Mouse (Mus musculus) embryonic fibroblast, embryonic 13.5 days (primary cell): ENCODE results near the gene Magi2. TPM values are rescaled to one million over a fixed set of nuclear protein-coding genes. Genes with fewer than 3 reads are reported as not detected.

Source experiments
- H3K27ac ChIP-seq: 2 replicates; pipeline ENCODE4 v1.5.1; 2012; ENCODE audit warnings: low read length, control low read depth, inconsistent platforms; ENCODE audit not compliant: insufficient read depth
- H3K4me1 ChIP-seq: 2 replicates; pipeline ENCODE4 v1.6.1; 2011; ENCODE audit warnings: low read length; ENCODE audit not compliant: control insufficient read depth, insufficient read depth
- H3K4me3 ChIP-seq: 2 replicates; pipeline ENCODE4 v1.5.1; 2011; ENCODE audit warnings: mild to moderate bottlenecking, control low read depth, low read length; ENCODE audit not compliant: insufficient read depth
- CTCF ChIP-seq: IDR thresholded peaks from 2 replicates; pipeline ENCODE4 v1.5.1; 2011; ENCODE audit warnings: mild to moderate bottlenecking, control low read depth, low read length, moderate library complexity, borderline replicate concordance; ENCODE audit not compliant: insufficient read depth
- POLR2A ChIP-seq: IDR thresholded peaks from 2 replicates; pipeline ENCODE4 v1.6.1; 2011; ENCODE audit warnings: low read depth, mild to moderate bottlenecking, control low read depth, low read length, moderate library complexity
- polyA plus RNA-seq: library from polyadenylated mRNA; stranded (reverse); fragments of >200 nt; gene quantifications from 2 replicates; pipeline ENCODE4 v1.2.4, GENCODE M21; 2011; ENCODE audit warnings: low read depth; ENCODE audit not compliant: missing spikeins, insufficient read length

Magi2 gene
- polyA plus RNA-seq, 1 experiment = 4.6 TPM

DNA sequence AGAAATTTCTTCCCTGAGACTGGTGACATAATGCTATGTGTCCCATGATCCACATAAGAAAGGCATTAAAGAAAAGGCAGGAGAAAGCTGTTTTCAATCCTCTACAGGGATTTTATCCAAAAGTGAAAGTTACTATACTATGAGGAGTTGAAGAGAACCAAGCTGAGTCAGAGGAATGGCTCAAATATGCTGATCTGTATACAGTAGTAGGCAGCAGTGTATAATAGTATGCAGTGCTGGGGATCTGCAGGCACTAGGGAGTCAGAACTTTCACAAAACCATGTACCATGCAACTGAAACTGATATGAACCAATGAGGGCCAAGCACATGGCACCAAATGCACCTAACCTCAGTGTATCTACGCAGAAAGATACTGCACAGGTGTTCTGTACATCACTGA is 855.5 kb downstream of the Magi2 start:
- Histone ChIP-seq H3K4me1 (no peaks in the 10 kb centered on the region), H3K27ac (no peak overlapping the region), H3K4me3 (no peak overlapping the region)
- TF ChIP-seq POLR2A (no peak), CTCF (no peak)

DNA sequence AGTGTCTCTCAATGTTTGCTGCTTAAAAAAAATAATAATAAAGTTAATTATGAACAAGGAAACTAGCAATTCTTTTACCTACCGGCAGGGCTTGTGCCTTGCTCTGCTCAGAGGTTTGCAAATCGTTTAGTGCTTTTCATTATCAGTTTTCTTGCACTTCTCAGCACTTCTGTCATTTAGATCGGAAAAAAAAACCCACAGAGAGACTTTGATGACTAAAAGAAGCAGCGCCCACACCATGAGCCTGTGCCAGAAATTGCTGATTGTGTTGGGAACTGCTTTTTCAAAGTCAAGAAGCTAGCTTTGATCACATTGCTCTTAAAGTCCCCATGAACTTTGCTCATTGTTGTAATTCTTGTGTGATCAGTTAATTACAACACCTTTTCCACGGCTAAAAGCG is 860.2 kb downstream of the Magi2 start:
- Histone ChIP-seq H3K27ac (no peak overlapping the region), H3K4me3 (no peak overlapping the region), H3K4me1 (no peaks in the 10 kb centered on the region)
- TF ChIP-seq CTCF (no peak), POLR2A (no peak)

DNA sequence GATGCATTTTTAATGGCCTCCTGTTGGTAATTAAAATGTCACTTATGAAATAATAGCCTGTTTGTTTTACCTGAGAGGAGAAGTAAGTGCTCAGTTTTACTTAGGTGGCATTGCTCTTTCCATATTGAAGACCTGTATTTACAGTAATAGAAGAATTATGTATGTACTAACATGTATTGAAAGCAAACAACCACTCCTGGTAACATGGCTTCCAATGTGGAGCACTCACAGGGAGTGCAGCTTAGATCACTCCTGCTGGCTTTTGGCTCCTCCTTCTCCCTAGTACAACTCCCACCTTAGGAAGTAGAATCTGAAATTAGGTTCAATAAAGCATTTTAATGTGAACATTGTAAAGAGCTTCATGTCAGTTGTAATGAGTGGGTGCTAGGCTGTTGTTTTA is 877.0 kb downstream of the Magi2 start:
- TF ChIP-seq CTCF (no peak), POLR2A (no peak)
- Histone ChIP-seq H3K27ac (no peak overlapping the region), H3K4me1 (no peaks in the 10 kb centered on the region), H3K4me3 (no peak overlapping the region)

DNA sequence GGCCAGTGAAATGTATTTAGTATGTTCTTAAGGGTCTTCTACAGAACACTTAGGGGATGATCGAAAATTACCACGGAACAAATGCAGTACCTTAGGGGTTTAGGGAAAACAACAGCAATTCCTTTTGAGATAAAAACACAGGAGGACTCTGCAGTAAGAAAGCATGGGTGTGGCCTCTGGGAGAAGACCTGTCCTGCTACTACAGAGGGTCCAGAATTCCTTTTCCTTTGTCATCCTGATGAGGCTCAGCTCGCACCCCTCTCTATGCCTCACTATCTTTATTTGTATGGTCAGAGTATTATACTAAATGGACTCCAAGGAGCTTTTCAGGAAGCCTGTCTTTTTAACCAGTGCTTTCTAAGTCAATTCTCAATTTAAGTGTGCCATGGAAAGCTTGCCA is 877.7 kb downstream of the Magi2 start:
- no peaks in the 10 kb centered on the region for H3K4me1 ChIP-seq
- H3K27ac ChIP-seq = no peak overlapping the region
- TF ChIP-seq CTCF (no peak), POLR2A (no peak)
- no peak overlapping the region for H3K4me3 ChIP-seq

DNA sequence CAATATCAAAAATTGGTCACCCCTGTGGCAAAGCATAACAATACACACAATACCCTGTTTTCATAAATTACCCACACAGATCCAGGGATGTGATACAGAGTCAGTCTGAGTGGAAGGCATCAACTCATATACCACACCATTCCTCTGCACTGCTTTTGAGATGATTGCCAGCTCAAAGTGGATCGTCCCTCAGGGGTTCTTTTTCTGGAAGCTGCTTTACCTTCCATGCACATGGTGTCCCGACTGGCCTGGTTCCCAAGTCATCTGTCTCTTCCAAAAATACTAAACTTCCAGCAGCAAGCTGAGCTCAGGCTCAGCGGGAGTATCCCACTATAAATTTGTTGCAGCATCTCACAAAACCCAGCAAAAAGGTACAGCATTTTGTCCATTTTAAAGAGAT is 882.7 kb downstream of the Magi2 start:
- no peaks in the 10 kb centered on the region for H3K4me1 ChIP-seq
- H3K27ac ChIP-seq = no peak overlapping the region
- TF ChIP-seq CTCF = no peak
- TF ChIP-seq POLR2A = no peak
- H3K4me3 ChIP-seq = no peak overlapping the region

DNA sequence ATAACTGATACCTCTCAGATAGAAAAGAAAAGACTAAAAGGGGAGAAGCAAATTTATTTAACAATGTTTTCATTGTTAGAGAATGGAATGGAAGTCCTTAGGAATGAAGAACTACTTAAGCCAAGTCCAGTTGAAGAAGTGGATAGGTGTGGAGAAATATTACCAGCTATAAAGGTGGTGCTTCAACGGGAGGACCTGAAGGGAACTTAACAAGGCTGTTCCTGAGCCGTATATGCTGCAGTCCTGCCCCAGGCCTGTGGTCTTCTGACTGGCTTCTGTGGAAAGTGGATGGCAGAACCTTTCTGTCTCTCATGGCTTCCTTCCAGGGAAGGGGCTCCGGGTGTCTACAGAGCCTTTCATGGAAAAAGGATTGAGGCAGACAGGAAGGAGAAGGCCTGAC is 890.3 kb downstream of the Magi2 start:
- TF ChIP-seq CTCF = no peak
- TF ChIP-seq POLR2A = no peak
- no peak overlapping the region for H3K27ac ChIP-seq
- no peak overlapping the region for H3K4me3 ChIP-seq
- no peaks in the 10 kb centered on the region for H3K4me1 ChIP-seq

DNA sequence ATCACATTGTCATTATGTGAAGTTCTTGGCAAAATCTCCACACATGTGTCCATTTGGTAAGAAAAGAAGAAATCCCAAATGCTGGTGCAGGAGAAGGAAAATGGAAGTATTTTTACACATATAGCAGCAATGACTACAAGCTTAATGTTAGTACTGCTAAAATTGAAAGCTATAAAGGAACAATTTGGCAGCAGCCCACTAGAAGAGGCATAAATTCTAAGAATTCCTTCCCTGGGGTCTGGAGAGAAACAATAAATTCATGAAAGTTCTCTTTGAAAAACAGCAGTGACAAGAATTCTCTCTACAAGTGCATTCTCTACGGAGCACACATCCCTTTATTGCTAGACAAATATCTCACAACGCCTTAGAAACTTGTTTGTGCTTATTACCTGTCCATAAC is 913.4 kb downstream of the Magi2 start:
- Histone ChIP-seq H3K4me1 (no peaks in the 10 kb centered on the region; the same call in 1 of the 2 replicates), H3K27ac (no peak overlapping the region), H3K4me3 (no peak overlapping the region)
- TF ChIP-seq POLR2A (no peak), CTCF (no peak)

DNA sequence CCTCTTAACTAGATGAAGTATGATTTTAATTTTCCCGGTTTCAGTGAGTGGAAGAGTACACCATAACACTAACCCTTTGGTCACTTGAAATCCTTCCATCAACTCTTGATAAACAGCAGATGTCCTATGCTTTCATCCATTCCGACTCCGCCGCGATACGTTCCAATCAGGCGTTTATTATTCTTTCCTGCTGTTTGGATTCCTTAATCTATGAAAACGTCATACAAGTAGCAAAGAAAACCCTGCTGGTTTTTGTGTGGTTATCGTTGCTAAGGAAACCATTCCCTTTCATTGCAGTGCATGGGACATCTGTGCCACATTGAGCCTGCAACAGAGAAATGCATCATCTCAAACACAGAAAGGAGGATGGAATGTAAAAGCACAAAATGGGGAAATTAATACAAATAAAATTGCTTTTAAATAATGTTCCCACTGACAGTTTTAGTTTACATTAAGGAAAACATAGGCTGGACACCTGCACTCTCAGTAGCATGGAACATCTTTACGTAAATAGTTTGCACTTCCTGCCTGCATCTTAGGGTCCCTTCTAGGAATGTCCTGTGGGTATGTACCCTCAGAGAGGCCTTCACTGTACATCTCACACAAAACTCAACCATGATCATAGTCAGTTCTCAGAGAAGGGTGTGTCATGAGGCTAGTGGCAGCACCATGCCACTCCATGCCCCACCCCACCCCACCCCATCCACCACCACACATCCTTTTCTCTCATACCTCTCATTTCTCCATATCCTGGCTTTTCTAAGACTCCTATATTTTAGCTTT is 914.0 kb downstream of the Magi2 start:
- no peak overlapping the region for H3K4me3 ChIP-seq
- no peak overlapping the region for H3K27ac ChIP-seq
- no peaks in the 10 kb centered on the region; the same call in 1 of the 2 replicates for H3K4me1 ChIP-seq
- no peak for TF ChIP-seq POLR2A
- no peak for TF ChIP-seq CTCF

DNA sequence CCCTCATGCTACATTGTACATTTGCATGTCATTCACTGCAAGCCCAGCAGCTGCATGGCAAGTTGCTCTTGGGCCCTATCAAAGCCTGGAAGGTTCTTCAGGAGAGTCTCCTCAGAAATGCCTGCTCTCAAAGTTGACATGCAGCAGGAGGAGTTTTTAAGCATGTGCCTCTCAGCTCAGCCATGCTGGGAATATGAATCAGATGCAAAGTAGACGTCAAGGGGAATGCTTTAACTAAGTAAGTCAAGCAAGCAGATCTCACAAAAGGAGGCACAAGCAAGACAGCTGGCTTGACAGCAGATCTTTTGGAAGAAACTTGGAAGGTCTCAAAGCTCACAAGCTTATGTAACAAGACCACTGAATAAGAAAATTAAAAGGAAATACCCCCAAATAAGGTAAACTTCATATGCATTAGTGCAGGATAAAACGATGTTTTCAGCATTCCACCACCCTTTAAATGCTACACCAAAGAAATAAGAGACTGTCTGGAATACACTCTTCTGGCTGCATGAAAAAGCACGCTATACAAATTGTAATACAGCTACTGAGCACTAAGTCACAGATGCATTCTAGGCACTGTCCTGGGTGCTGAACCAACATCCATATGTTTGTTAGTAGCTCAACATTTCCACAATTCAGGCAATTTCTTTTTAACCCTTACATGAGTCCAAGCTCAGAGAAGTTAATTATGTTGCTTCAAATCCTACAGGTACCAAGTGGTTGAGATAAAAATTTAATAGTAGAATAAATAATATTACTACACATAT is 926.7 kb downstream of the Magi2 start:
- Histone ChIP-seq H3K4me3 (no peak overlapping the region), H3K27ac (no peak overlapping the region), H3K4me1 (no peaks in the 10 kb centered on the region)
- no peak for TF ChIP-seq CTCF

DNA sequence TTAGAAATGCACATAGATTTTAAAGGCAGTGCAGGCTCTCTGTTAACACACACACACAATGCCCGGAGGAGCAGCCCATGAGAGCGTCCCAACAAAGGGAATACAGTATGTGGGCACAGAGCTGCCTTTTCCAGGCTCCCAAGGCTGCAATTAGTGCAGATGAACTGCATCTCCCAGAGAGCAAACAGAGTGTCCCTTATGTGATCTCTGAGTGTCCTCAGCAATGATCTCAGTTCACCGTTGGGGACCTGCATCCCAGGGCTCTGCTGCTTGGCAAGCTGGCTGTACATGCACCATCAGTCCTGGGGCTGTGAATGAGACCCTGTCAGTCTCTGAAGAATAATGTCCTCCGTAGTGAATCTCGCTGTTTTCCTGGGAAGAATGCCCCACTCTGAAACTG is 969.9 kb downstream of the Magi2 start:
- H3K4me3 ChIP-seq = no peak overlapping the region
- no peak overlapping the region for H3K27ac ChIP-seq
- no peak for TF ChIP-seq CTCF
- no peak for TF ChIP-seq POLR2A
- no peaks in the 10 kb centered on the region for H3K4me1 ChIP-seq
